Mouse (Mus musculus): ENCODE data around the gene Lce1a1. TPM values are rescaled to one million over a fixed set of nuclear protein-coding genes. Genes with fewer than 3 reads are reported as not detected.
"Not testable (repeated sequence)": the region's sequence is repeated elsewhere in the genome, so short reads cannot be mapped to it uniquely, and the experiment has no call there.

The Lce1a1 gene
- total RNA-seq (2022), result not detected

DNA sequence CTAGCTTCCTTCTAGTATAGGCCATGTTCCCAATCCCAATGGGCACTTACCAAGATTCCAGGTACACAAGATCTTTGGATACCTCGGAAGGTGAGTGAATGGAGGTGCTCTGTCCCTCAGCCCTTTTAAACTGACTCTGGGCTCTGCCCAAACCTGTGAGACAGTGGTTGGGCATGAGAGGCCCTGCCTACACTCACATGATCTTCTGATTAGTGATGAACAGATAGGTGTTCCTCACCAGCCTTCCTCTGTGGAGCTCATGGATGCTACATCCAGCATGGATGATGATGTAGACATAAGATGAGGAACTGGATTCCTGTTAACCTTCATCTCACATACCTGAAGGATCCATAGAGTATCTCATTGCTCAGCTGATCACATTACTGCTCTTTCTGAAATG is at the start of gene Lce1a1:
Gene Lce1a1, minus strand, starts transcription at position 101 of the 400 bp plus-strand sequence.
- DNase-seq (ENCODE audit: low spot score in 2 of 2), result no peak

DNA sequence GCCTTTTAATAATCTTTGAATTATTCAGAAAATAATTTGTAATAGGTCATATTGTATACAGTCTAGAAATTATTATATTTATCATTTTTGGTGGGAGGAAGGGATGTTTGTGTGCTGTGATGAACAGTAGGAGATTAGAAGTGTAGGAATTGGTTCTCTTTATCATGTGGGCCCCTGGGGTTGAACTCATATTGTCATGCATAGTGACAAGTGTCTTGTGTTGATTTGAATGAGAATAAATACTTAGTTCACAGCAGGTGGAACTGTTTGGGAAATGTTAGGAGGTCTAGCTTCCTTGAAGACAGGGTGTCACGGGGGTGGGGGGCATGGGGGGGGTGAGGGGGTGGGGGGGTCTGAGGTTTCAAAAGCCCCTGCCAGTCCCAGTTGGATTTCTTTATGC is 46.5 kb upstream of the Lce1a1 start:
- no peak for DNase-seq (ENCODE audit: low spot score in 2 of 2)

DNA sequence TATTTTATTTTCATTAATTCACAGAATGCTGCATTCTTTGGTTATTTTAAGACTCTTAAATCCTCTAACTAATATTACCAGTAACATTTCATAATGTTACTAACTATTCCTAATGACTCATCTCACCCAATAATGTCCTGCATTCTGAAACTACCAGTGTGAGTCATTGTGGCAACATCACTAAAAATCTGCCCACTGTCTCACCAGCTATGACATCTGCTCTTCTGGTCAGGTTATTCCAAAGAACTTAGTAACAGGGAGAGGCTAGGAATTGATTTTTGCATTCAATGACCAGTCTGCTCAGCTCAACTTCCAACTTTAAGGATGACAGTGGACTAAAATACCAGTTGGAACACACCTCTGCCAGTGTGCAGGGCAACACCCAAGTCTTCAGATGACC is 43.6 kb upstream of the Lce1a1 start:
- no peak for DNase-seq (ENCODE audit: low spot score in 2 of 2)

DNA sequence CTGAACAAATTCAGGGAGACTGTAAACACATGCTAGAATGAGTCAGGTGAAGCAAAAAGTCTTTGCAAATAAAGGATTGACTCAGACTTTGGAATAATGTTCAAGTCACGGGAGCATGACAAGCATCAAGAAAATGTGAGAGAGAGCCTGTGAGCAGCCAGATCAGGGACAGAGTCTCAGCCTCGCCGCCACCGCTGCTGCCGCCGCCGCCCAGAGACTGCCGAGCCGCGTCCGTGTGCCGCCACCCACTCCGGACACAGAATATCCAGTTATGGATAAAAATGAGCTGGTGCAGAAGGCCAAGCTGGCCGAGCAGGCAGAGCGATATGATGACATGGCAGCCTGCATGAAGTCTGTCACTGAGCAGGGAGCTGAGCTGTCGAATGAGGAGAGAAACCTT is 41.0 kb upstream of the Lce1a1 start:
- not testable (repeated sequence) for DNase-seq (ENCODE audit: low spot score in 2 of 2)

DNA sequence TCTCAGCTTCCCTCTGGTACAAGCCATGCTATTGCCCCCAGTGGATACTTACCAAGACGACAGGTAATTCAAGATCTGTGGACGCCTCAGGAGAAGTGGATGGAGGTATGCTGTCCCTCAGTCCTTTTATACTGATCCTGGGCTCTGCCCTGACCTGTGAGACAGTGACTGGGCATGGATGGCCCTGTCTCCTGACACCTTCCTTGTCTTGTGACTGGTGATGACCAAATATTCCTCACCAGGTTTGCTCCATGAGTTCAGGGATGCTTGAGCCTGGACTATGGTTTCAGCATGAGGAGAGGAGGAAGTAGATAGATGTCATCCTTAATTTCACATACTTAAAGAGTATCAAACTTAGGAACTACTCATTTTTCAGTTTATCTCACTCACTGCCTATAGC is 39.0 kb upstream of the Lce1a1 start, which contains the start of gene Lce1d:
Gene Lce1d, minus strand, starts transcription at position 101 of the 400 bp plus-strand sequence.
- DNase-seq (ENCODE audit: low spot score in 2 of 2), result no peak

DNA sequence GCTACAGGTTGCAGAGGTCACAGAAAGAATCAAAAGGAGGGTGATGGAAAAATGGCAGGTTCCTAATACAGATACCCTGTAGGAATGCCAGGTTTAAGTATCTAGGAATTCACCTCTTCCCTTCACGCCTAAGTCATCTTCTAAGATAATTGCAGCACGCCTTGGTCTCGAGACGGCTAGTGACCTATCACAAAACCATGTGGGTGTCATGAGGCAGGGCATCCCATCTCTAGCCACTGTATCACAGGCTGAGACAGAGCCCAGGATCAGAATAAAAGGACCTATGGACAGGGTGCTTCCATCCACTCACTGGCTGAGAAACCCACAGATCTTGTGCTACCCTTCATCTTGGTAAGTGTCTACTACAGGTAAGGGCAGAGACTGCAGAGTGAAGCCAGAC is 30.8 kb upstream of the Lce1a1 start, which contains the start of gene Lce1c:
Gene Lce1c, plus strand, starts transcription at position 301 of the 400 bp plus-strand sequence.
- DNase-seq (ENCODE audit: low spot score in 2 of 2), result no peak

DNA sequence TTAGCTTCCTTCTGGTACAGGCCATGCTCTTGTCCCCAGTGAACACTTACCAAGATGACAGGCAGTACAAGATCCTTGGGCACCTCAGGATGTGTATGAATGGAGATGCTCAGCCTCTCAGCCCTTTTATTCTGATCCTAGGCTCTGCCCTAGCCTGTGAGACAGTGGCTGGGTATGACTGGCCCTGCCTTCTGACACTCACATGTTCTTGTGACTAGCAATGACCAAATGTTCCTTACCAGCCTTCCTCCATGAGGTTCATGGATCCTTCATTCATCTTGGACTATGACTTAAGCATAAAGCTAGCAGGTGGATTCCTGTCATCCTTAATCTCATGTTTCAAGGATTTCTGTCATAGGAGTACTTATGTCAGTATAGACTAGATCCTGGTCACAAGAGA is 22.1 kb upstream of the Lce1a1 start, which contains the start of gene Lce1a2:
Gene Lce1a2, minus strand, starts transcription at position 101 of the 400 bp plus-strand sequence.
- DNase-seq (ENCODE audit: low spot score in 2 of 2), result no peak

DNA sequence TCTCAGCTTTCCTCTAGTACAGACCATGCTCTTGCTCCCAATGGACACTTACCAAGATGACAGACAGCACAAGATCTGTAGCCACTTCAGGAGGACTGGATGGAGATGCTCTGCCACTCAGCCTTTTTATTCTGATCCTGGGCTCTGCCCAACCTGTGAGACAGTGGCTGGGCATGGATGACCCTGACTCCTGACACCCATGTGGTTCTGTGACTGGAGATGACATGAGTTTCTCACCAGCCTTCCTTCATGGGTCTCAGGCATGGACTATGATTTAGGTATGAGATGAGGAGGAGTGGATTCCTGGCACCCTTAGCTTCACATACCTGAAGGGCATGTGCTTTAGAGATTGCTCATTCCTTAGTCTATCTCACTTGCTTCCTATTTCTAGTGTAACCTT is 8.7 kb upstream of the Lce1a1 start, which contains the start of gene Lce1b:
Gene Lce1b, minus strand, starts transcription at position 101 of the 400 bp plus-strand sequence.
- DNase-seq (ENCODE audit: low spot score in 2 of 2), result no peak

DNA sequence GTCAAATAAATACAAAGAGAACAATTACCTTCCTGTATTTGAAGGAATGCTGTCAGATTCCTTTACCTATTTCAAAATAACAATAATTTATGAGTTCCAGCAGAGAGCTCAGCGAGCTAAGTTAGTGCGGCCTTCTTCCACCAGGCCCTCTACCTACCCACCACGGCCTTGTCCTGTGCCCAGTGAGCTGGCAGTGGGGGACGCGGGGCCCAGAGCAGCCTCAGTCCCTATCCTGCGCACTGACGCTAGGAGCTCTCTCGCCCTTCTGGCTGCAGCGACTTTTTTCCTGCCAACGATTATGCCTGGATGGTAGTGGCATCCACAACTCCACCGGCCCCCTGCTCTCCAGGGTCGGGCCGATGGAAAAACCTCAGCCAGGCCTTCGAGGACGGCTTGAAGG is 8.3 kb downstream of the Lce1a1 start:
- DNase-seq (ENCODE audit: low spot score in 2 of 2), result no peak

DNA sequence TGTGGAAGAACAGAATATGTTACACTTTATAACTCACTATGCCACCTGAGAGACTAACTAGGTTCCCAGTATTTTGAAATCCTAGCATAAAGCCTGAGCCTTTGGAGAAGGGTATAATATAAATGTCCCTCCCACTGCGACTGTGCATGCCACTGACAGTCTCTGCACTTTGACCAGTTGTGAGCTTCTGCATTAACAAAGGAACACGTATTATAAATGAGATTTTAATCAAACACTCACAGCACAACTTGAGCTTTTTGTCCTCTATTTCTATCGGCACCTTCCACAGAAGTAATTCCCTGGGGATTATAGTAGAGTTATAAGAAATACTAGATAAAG is 9.5 kb downstream of the Lce1a1 start:
- no peak for DNase-seq (ENCODE audit: low spot score in 2 of 2)

DNA sequence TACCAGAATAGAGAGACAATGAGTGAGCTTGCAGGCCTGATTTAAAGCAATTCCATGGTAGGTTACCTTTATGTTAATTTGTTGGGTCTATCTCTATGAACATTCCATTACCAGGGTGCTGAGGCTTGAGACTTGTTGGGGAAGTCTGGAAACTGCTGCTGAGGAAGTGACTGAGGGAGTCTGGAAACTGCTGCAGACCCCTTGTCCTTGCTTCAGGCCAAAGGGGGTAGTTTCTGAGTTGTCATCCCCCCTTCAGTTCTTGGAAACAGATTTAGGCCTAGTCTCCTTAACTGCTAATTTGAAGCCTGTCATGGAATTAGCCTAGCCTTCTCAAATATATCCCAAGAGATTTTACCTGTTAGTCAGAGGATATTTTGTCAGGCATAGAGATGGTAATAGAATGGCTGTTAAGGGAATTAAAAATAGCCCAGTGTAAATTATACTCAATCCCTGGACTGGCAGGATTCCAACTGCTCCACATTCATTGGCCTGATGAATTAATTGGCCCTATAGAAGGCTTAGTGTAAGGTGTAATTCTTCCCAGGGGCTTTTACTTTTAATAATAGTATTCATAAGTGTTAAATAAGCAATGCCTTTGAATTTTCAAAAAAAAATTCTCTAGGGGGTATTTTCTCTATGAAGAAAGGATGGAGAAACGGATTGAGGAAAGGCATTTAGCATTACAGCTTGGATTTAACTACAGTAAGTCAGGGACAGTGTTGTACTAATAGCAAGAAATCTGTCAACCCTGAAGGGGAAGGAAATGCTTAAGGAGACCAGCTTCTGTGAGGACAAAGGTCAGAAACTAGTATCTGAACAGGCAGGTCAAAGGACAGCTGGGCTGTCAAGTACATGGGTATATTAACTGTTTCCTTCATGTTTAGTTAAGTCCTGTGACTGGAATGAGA is 10.1 kb downstream of the Lce1a1 start:
- no peak for DNase-seq (ENCODE audit: low spot score in 2 of 2)

DNA sequence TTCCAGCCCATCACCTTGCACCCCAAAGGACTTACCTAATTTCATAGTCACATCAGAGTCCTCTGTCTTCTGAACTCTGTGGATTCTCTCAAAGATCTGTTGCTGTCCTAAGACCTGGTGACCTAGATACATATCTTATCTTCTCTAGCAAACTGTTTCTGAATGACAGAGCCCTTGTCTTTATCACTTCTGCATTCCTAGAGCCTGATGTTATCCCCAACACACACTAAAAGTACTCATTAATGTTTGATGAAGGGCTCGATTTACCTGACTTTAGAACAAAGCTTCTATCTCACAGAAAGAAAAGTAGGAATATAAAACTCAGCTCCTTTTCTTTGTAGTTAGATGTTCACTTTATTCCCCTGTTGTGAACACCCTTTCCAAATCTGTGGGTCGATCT is 26.5 kb downstream of the Lce1a1 start, which contains the start of gene Lce6a:
Gene Lce6a, minus strand, starts transcription at position 101 of the 400 bp plus-strand sequence.
- DNase-seq (ENCODE audit: low spot score in 2 of 2), result no peak

DNA sequence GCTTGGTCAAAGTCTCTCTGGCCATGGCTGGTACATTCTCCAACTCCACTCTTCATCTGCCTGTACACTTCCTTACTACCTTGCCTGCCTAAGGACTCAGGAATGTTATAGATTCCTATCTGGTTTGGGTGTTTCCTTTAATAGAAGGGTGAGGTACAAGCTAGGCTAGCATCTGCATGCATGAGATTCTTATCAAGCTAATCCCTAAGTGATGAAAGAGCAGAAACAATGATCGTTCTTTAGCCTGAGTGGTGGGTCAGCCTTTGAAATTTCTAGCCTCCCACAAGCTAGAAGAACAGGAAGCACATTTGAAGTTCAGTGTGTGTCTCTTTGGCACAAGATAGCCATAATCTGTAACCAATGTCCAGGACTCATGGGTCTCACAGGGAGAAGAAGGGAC is 38.3 kb downstream of the Lce1a1 start:
- no peak for DNase-seq (ENCODE audit: low spot score in 2 of 2)

DNA sequence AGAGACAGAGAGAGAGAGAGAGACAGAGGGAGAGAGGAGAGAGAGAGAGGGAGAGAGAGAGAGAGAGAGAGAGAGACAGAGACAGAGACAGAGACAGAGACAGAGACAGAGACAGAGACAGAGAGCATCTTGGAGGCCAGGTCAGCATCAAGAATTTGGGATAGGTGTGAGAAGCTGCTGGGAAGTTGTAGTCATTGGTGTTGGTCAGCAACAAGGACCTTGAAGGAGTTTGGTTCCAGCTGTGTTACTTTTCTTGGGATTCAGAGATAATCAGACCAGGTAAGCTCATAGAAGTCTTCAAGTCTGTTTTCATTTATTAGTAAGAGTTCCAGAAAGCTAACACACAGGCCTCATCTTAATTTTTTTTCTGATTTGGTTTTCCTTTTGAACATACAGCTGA is 40.7 kb downstream of the Lce1a1 start, which contains the start of gene 2210017I01Rik:
Gene 2210017I01Rik, minus strand, starts transcription at position 101 of the 400 bp plus-strand sequence.
- DNase-seq (ENCODE audit: low spot score in 2 of 2), result no peak

DNA sequence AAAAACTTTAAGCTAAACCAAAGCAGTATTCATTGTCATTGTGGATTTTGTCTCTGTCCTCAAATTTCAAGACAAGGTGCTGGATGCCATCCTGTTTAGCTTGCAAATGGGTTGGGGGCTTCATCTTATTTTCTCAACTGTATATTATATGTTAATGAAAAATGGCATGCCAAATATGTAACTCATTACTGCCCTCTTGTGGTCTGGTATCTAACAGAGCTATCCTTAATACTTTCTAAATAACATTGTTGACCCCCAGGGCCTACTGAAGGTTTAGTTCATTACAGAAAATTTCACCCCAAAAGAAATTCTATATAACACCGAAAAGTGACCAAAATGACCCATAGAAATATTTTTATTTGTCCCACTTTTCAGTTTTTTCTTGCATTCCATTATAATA is 45.9 kb downstream of the Lce1a1 start:
- DNase-seq (ENCODE audit: low spot score in 2 of 2), result no peak

DNA sequence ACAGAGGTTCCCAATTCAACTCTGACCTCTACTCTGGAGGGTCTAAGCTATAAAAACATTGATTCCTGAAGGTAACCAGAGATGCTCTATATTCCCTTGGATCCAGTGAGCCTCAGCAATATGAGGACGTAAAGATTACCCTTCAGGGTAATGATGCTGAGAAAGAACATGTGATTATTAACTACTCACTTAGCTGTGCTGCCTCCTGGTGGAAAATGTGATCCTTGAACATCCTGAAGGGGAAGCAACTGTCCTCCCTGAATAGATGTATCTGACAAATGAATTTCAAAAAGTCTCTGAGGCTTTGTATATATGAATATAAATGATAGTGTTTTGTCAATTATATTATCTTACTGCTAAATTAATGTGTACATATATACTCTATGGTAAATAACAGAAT is 47.7 kb downstream of the Lce1a1 start:
- DNase-seq (ENCODE audit: low spot score in 2 of 2), result no peak

DNA sequence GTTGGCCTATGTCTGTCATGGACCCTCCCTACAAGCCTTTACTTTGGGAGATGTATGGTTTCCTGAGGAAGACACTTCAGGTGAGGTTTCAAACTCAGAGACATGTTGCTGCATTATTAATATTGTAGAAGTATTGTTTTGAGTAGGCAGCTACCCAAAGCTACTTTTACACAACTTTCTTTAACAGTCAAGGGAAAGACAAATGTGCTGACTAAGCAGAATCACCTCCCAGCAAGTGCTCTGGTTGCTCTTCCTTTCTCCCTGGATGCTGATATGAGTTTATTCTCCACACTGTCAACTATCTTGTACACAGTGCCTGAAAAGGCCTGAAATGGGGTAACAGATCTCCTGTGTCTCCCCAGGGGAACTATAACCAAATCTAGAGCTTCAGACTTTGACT is 48.1 kb downstream of the Lce1a1 start:
- no peak for DNase-seq (ENCODE audit: low spot score in 2 of 2)

DNA sequence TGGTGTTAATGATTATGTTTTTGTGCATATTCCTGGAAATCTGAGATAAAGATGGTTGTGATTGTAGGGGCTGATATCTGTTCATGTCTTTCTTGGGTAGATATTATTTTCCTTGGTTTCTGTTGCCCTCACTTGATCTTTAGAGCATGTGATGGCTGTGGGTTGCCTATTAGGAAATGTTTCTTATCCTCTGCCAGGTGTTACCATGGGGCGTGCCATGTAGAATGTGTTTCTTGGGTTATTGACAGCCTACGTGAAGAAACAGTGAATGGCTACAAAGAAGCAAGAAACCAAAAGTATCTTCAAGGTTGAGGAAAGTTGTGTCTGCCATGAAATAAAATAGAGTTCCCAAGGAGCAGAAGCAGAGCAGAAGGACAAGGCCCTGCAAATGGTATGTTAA is 49.7 kb downstream of the Lce1a1 start:
- DNase-seq (ENCODE audit: low spot score in 2 of 2), result no peak

Other genes starting within 250 kb of the Lce1a1 start
- not detected for gene Sprr2i, start 240.3 kb downstream of the Lce1a1 start, total RNA-seq (2022)
- not detected for gene Sprr2j-ps, start 230.2 kb downstream of the Lce1a1 start, total RNA-seq (2022)
- 1 to 10 TPM; 2.3 to 7.0 (median 3.9) TPM for gene Gm9774, start 218.9 kb downstream of the Lce1a1 start, total RNA-seq (2022)
- not detected for gene Sprr2k, start 215.7 kb downstream of the Lce1a1 start, total RNA-seq (2022)
- gene Sprr1b, start 209.5 kb downstream of the Lce1a1 start, total RNA-seq (2022), result not detected
- not detected for gene Sprr3, start 189.6 kb downstream of the Lce1a1 start, total RNA-seq (2022)
- gene Sprr1a, start 162.4 kb downstream of the Lce1a1 start, total RNA-seq (2022), result not detected
- not detected for gene Sprr4, start 147.8 kb downstream of the Lce1a1 start, total RNA-seq (2022)
- gene 2310046K23Rik, start 113.8 kb downstream of the Lce1a1 start, total RNA-seq (2022), result not detected
- gene Ivl, start 74.6 kb downstream of the Lce1a1 start, total RNA-seq (2022), result not detected
- not detected for gene Smcp, start 59.3 kb downstream of the Lce1a1 start, total RNA-seq (2022)
- not detected for gene 2210017I01Rik, start 40.8 kb downstream of the Lce1a1 start, total RNA-seq (2022)
- gene Lce6a, start 26.6 kb downstream of the Lce1a1 start, total RNA-seq (2022), result not detected
- gene Lce1b, start 8.6 kb upstream of the Lce1a1 start, total RNA-seq (2022), result not detected
- gene Lce1a2, start 22.0 kb upstream of the Lce1a1 start, total RNA-seq (2022), result not detected
- gene Lce1c, start 30.9 kb upstream of the Lce1a1 start, total RNA-seq (2022), result not detected
- not detected for gene Lce1d, start 38.9 kb upstream of the Lce1a1 start, total RNA-seq (2022)
- gene Lce1e, start 60.8 kb upstream of the Lce1a1 start, total RNA-seq (2022), result not detected
- gene Lce1f, start 72.0 kb upstream of the Lce1a1 start, total RNA-seq (2022), result not detected
- gene Gm38119, start 90.8 kb upstream of the Lce1a1 start, total RNA-seq (2022), result not detected
- not detected for gene Lce1g, start 104.0 kb upstream of the Lce1a1 start, total RNA-seq (2022)
- not detected for gene Lce1h, start 116.8 kb upstream of the Lce1a1 start, total RNA-seq (2022)
- gene Lce1i, start 130.6 kb upstream of the Lce1a1 start, total RNA-seq (2022), result not detected
- gene Lce1j, start 142.2 kb upstream of the Lce1a1 start, total RNA-seq (2022), result not detected
- gene Lce1k, start 159.6 kb upstream of the Lce1a1 start, total RNA-seq (2022), result not detected
- gene Kprp, start 178.9 kb upstream of the Lce1a1 start, total RNA-seq (2022), result not detected
- gene Lce1l, start 203.0 kb upstream of the Lce1a1 start, total RNA-seq (2022), result not detected
- not detected for gene 2310050C09Rik, start 221.9 kb upstream of the Lce1a1 start, total RNA-seq (2022)